Mouse (Mus musculus) lung, postnatal 0 days (tissue): ENCODE measurements around the gene Kctd8. TPM values are rescaled to one million over a fixed set of nuclear protein-coding genes. Genes with fewer than 3 reads are reported as not detected.

ENCODE experiments used
- ATAC-seq: fragments of 200-750 bp; cut with Nextera tagmentation; 2 replicates; pipeline ENCODE4 v1.8.0; 2017; ENCODE audit warnings: moderate library complexity
- DNase-seq: peaks from one replicate; pipeline ENCODE4 v3.0.0-alpha.2; 2016; ENCODE audit warnings: low spot score
- H3K27ac ChIP-seq: fragments of 300-500 bp; sonication (generic); 2 replicates; pipeline ENCODE4 v1.5.1; 2014; ENCODE audit warnings: antibody characterized with exemption, mild to moderate bottlenecking, low read length, mixed read lengths
- H3K27me3 ChIP-seq: fragments of 300-500 bp; sonication (generic); replicated peaks from 2 replicates; pipeline ENCODE4 v1.6.1; 2014; ENCODE audit warnings: low read length, mixed read lengths; ENCODE audit not compliant: insufficient read depth
- H3K36me3 ChIP-seq: fragments of 300-500 bp; sonication (generic); 2 replicates; pipeline ENCODE4 v1.6.1; 2014; ENCODE audit warnings: low read length, mixed read lengths; ENCODE audit not compliant: insufficient read depth
- H3K4me1 ChIP-seq: fragments of 300-500 bp; sonication (generic); 2 replicates; pipeline ENCODE4 v1.6.1; 2014; ENCODE audit warnings: antibody characterized with exemption, low read depth, low read length, mixed read lengths; ENCODE audit not compliant: insufficient read depth
- H3K4me2 ChIP-seq: fragments of 300-500 bp; sonication (generic); replicated peaks from 2 replicates; pipeline ENCODE4 v1.6.1; 2014; ENCODE audit warnings: low read depth, mild to moderate bottlenecking, low read length, moderate library complexity, mixed read lengths
- H3K4me3 ChIP-seq: fragments of 300-500 bp; sonication (generic); 2 replicates; pipeline ENCODE4 v1.5.1; 2014; ENCODE audit warnings: low read depth, low read length
- H3K9ac ChIP-seq: fragments of 300-500 bp; sonication (generic); replicated peaks from 2 replicates; pipeline ENCODE4 v1.6.1; 2014; ENCODE audit warnings: low read depth, mild to moderate bottlenecking
- H3K9me3 ChIP-seq: fragments of 300-500 bp; sonication (generic); 2 replicates; pipeline ENCODE4 v1.6.1; 2016; ENCODE audit warnings: low read length, mixed read lengths
- CTCF ChIP-seq: IDR thresholded peaks from 2 replicates; pipeline ENCODE4 v1.5.1; 2016; ENCODE audit warnings: antibody characterized with exemption, mild to moderate bottlenecking
- EP300 ChIP-seq: IDR thresholded peaks from 2 replicates; pipeline ENCODE4 v1.6.1; 2016; ENCODE audit warnings: antibody characterized with exemption, mild to moderate bottlenecking, control low read depth
- WGBS: fragments of 180-500 bp; shearing (Covaris S2); extraction: QIAGEN DNeasy Blood & Tissue Kit; methylation state at CpG from one replicate; pipeline ENCODE4 v1.1.7; 2014; 5-methylcytosine and 5-hydroxymethylcytosine counted together
- microRNA-seq: library from miRNA; unstranded; fragments of <30 nt; microRNA quantifications from one replicate; pipeline ENCODE4, GENCODE M21; 2016
- polyA plus RNA-seq: library from polyadenylated mRNA; unstranded; fragments of >200 nt; fragmentation: Nextera tagmentation; extraction: Ambion mirVana; gene quantifications from 2 replicates; pipeline ENCODE4 v1.2.1, GENCODE M21; 2015

Kctd8 gene
- polyA plus RNA-seq, 1 experiment from 2014 or later = 2.9 TPM

DNA sequence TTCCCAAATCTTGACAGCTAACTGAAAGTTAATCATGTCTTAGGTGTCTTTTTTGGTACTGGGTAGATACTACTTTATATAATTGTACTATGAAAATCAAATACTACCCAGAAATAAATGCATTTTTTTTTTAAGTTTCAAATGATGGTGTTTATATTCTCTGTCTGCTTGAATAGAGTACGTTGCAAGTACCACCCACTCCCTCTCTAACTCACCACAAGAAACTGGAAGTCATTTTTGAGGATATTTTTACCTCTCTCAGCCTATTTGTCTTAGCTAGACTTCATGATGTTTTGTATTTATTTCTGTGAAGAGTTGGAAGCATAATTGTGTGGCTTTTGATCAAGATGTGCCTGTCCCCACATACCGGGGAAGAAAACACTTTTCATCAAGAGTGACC lies 232.8 kb downstream of the Kctd8 start:
- Histone ChIP-seq H3K36me3 (no peaks in the 10 kb centered on the region), H3K4me3 (no peak overlapping the region), H3K4me2 (no peak overlapping the region), H3K27me3 (no peaks in the 10 kb centered on the region), H3K27ac (no peak overlapping the region), H3K9me3 (no peaks in the 10 kb centered on the region), H3K4me1 (no peaks in the 10 kb centered on the region), H3K9ac (no peak overlapping the region)
- DNase-seq (no peak), ATAC-seq (no peak)
- WGBS = 68% methylated on average over 2 of the region's 2 CpGs
- TF ChIP-seq CTCF (no peak), EP300 (no peak)

DNA sequence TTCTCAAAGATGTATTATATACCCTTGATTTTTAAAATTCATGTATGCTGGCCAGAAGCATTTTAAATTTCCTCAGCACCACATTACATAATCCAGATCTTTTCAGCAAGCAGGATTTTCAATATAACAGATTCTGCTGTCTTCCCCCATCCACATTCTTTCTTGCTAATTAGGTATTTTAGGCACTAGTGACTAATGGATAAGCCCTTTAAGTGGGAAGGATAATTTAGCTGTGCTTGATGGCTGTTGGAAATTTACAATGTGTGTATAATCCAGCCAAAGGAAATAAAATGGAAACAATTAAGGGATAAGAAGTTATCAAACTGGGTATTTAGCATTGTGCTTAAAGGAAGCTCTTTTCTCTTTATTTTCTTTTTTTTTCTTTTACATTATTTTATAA lies 252.6 kb downstream of the Kctd8 start:
- no peak for ATAC-seq
- no peak overlapping the region for H3K9ac ChIP-seq
- H3K9me3 ChIP-seq = no peaks in the 10 kb centered on the region
- H3K36me3 ChIP-seq = no peaks in the 10 kb centered on the region
- no peak for DNase-seq
- no peak overlapping the region for H3K4me3 ChIP-seq
- TF ChIP-seq CTCF (no peak), EP300 (no peak)
- no peaks in the 10 kb centered on the region for H3K4me1 ChIP-seq
- no peak overlapping the region for H3K27ac ChIP-seq
- no peak overlapping the region for H3K4me2 ChIP-seq
- no peaks in the 10 kb centered on the region for H3K27me3 ChIP-seq

Small RNA genes within 50 kb of the gene (microRNA-seq; reads per million reads assigned to microRNA genes)
- not detected for gene Gm24368

Other genes starting within 250 kb of the Kctd8 start
- 0.51 and 0.56 TPM in 2 replicates for gene Yipf7, start 201.0 kb upstream of the Kctd8 start, polyA plus RNA-seq
- 16.2 and 18.1 TPM in 2 replicates for gene Guf1, start 215.2 kb upstream of the Kctd8 start, polyA plus RNA-seq